Mouse (Mus musculus): ENCODE measurements around the gene Ush1g.

GRCm38 (mm10) chr11:115334531-115334930 lies 12.7 kb upstream of the Ush1g start, which contains the start of gene Otop3:
- TF ChIP-seq POLR2A (IDR thresholded peaks at IDR 0.05; ENCODE audit: insufficient read length, low read depth) (no peak), E2F4 (IDR thresholded peaks at IDR 0.05; ENCODE audit: insufficient read depth) (no peak), TCF3 (IDR thresholded peaks at IDR 0.05; ENCODE audit: insufficient read length, low read depth) (no peak), REST (IDR thresholded peaks at IDR 0.05; ENCODE audit: insufficient read depth, insufficient read length) (no peak), CEBPB (IDR thresholded peaks at IDR 0.05; ENCODE audit: insufficient read depth, poor library complexity, severe bottlenecking) (no peak), USF1 (IDR thresholded peaks at IDR 0.05; ENCODE audit: low read depth) (no peak), TCF12 (IDR thresholded peaks at IDR 0.05; ENCODE audit: insufficient read depth, poor library complexity, severe bottlenecking) (no peak), MYOG (IDR thresholded peaks at IDR 0.05; ENCODE audit: control insufficient read depth in 1 of 3, insufficient read depth in 1 of 3, insufficient read length in 2 of 3, low read depth in 2 of 3) (no peak), SRF (IDR thresholded peaks at IDR 0.05; ENCODE audit: control insufficient read depth, insufficient read length, low read depth) (no peak), POLR2AphosphoS2 (IDR thresholded peaks at IDR 0.05; ENCODE audit: insufficient read length, low read depth) (no peak)
